Mouse (Mus musculus) lung, embryonic 16.5 days (tissue): ENCODE data around the gene Phf12. TPM values are rescaled to one million over a fixed set of nuclear protein-coding genes. Genes with fewer than 3 reads are reported as not detected.
A peak's percentile ranks its signal among the peaks of the same experiment; 100 is the strongest.

Experiments
- ATAC-seq: fragments of 200-750 bp; cut with Nextera tagmentation; 2 replicates; pipeline ENCODE4 v1.8.0; 2017; ENCODE audit warnings: low read depth, mild to moderate bottlenecking, moderate library complexity
- H3K27ac ChIP-seq: fragments of 300-500 bp; sonication (generic); 2 replicates; pipeline ENCODE4 v1.5.1; 2014; ENCODE audit warnings: mild to moderate bottlenecking, control low read depth, low read length
- H3K27me3 ChIP-seq: fragments of 300-500 bp; sonication (generic); 2 replicates; pipeline ENCODE4 v1.6.1; 2014; ENCODE audit warnings: low read depth, low read length, mixed read lengths; ENCODE audit not compliant: control insufficient read depth, insufficient read depth
- H3K36me3 ChIP-seq: fragments of 300-500 bp; sonication (generic); 2 replicates; pipeline ENCODE4 v1.6.1; 2014; ENCODE audit warnings: low read length; ENCODE audit not compliant: control insufficient read depth, insufficient read depth
- H3K4me1 ChIP-seq: fragments of 300-500 bp; sonication (generic); replicated peaks from 2 replicates; pipeline ENCODE4 v1.6.1; 2014; ENCODE audit warnings: low read length, mixed read lengths; ENCODE audit not compliant: control insufficient read depth, insufficient read depth
- H3K4me2 ChIP-seq: fragments of 300-500 bp; sonication (generic); 2 replicates; pipeline ENCODE4 v1.6.1; 2014; ENCODE audit warnings: low read depth, low read length, control low read depth
- H3K4me3 ChIP-seq: fragments of 300-500 bp; sonication (generic); 2 replicates; pipeline ENCODE4 v1.5.1; 2014; ENCODE audit warnings: mild to moderate bottlenecking, low read length, control low read depth
- H3K9ac ChIP-seq: fragments of 300-500 bp; sonication (generic); 2 replicates; pipeline ENCODE4 v1.6.1; 2014; ENCODE audit warnings: low read length, control low read depth
- H3K9me3 ChIP-seq: fragments of 300-500 bp; sonication (generic); 2 replicates; pipeline ENCODE4 v1.6.1; 2016; ENCODE audit warnings: low read length; ENCODE audit not compliant: control insufficient read depth
- WGBS: fragments of 180-500 bp; shearing (Covaris S2); extraction: QIAGEN DNeasy Blood & Tissue Kit; methylation state at CpG from one replicate; pipeline ENCODE4 v1.1.7; 2014; 5-methylcytosine and 5-hydroxymethylcytosine counted together
- polyA plus RNA-seq: library from polyadenylated mRNA; unstranded; fragments of >200 nt; fragmentation: Nextera tagmentation; extraction: Ambion mirVana; gene quantifications from 2 replicates; pipeline ENCODE4 v1.2.1, GENCODE M21; 2015

Phf12 gene
- polyA plus RNA-seq, 1 experiment from 2014 or later = 13.8 TPM

DNA sequence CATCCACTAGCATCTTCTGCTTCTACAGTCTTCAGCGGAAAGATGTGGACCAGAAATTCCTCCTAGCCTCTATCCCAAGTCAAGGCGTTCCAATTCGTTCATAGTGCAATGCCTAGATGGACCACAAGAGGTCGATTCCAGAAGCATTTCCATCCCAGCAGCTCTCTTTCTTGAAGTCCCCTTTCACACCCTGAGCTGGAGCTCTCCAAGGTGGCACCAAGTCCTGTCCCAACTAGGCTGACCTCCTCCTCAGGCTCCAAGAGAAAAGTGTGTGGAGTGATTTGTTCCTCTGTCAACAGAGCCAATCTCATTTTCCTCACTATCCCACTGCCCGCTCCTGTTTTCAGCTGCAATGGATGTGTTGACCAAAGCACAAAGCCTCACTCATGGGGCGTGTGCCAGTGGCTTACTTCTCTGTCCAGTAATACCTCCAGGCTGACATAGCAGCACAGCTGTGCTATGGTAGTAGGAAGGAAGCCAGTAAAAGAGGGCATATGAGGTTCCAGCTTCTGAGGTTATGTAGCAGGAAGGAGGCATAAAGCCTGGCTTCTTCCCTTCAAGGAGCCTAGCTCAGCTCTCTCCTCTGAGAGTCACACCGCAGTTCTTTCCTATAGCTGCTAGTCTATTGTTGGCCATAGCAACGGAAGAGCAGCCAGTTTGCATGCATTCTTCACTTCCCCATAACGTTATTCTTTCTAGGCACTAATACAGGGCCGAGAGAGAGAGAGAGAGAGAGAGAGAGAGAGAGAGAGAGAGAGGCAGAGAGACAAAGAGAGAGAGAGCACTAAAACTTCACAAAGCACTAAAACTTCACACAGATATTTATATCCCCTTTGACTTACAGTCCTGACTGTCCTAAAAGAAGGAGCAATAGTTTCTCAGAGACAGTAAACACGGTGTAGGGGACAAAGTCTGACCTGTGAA lies 2.0 kb upstream of the Phf12 start:
- Histone ChIP-seq H3K27ac (no peak overlapping the region), H3K36me3 (no peaks in the 10 kb centered on the region), H3K4me2 (no peak overlapping the region), H3K4me3 (no peak overlapping the region), H3K4me1 (peaks cover 5% of the 10 kb centered on the region), H3K9me3 (no peaks in the 10 kb centered on the region), H3K27me3 (peaks cover 10% of the 10 kb centered on the region), H3K9ac (no peak overlapping the region)
- no peak for ATAC-seq
- WGBS = 32% methylated on average over 11 of the region's 11 CpGs

GRCm38 (mm10) chr11:77981609-77982440 lies 729 bp upstream of the Phf12 start:
- Histone ChIP-seq H3K9me3 (no peaks in the 10 kb centered on the region), H3K4me3 (peak overlapping the region; percentile 88), H3K4me2 (peak overlapping the region; percentile 67), H3K36me3 (0 out of 2 replicates have a peak, but pooled peaks cover 2% of the 10 kb centered on the region), H3K27me3 (peaks cover 4% of the 10 kb centered on the region), H3K9ac (peak overlapping the region; percentile 58), H3K27ac (peak overlapping the region; percentile 98), H3K4me1 (peaks cover 10% of the 10 kb centered on the region)
- peak; percentile 85 for ATAC-seq
- 0% methylated on average over 29 of the region's 29 CpGs for WGBS

DNA sequence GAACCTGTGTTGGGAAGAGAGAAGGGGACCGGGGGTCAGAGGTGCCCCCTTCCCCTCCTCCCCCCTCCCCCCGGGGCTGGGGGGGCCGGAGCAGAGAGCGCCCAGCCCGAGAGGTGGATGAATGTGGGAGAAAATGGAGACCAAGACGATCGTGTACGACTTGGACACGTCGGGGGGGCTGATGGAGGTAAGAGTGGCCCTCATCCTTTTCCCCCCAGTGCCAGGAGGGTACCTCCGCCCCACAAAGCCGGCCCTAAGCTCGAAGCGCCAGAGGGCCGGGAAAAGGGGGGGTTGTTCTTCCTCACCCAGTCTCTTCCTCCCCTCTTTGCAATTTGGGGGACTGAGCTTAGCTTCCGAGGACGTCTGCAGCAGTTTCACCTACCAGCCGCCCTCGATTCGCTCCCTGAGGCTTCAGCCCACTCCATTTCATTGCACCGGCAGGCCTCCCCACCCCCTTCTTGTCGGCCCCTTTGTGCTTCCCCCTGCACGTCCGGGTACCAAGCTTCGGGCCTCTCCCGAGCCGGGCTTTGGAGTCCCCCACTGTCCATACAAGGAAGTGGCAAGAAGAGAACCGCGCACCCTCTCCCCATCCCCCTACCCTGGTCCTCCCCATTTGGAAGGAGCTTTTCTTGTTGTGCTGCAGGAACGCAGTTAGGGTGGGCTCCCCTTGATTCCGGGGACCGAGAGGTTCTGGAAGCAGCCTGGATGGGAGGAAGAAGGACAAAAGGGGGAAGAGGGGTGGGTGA lies 810 bp downstream of the Phf12 start:
- under 1% methylated on average over 25 of the region's 32 CpGs for WGBS
- Histone ChIP-seq H3K36me3 (0 out of 2 replicates have a peak, but pooled peaks cover 6% of the 10 kb centered on the region), H3K9ac (peak overlapping the region; percentile 94), H3K9me3 (no peaks in the 10 kb centered on the region), H3K4me1 (peaks cover 10% of the 10 kb centered on the region), H3K4me2 (peak overlapping the region; percentile 81), H3K4me3 (peak overlapping the region; percentile 88), H3K27ac (peak overlapping the region; percentile 93), H3K27me3 (no peaks in the 10 kb centered on the region)
- ATAC-seq = no peak

DNA sequence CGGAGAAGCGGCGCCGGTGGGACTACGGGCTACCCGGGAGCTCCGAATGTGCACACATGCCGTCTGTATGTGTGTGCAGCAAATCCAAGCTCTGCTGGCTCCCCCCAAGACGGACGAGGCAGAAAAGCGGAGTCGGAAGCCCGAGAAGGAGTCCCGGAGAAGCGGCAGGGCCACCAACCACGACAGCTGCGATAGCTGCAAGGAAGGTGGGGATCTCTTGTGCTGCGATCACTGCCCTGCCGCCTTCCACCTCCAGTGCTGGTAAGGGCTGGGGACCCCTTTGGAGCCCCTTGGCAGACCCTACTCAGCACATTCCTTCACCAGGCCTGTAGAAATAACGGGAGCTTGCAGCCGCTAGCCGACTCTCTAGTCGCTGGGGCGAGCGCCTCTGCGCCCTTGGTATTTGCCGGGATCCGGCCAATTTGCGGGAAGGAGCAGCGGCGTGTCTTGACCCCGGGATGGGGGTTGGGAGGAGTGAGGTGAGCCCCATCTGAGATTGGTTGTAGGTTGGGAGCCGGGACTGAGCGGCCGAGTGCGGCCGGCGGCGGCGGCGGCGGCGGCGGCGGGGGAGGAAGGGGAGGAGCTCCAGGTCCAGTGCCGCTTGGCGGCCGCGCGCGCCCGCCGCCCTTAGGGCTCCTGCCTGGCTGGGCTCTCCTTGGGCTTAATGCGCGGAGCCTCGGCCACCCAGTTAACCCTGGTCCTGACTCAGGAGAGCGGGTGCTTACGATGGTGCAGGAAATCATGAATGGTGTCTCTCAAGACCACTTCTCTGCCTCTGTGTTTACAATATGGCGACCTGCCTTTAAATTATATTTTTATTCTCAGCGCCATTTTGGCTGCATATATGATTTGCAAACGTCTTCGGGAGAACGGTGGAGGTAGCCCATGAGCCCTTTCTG lies 1.6 kb downstream of the Phf12 start:
- H3K4me1 ChIP-seq = peaks cover 10% of the 10 kb centered on the region
- H3K27me3 ChIP-seq = no peaks in the 10 kb centered on the region
- H3K4me3 ChIP-seq = peak overlapping the region; percentile 88
- H3K9ac ChIP-seq = peak overlapping the region; percentile 94
- H3K27ac ChIP-seq = peak overlapping the region; percentile 93
- H3K36me3 ChIP-seq = peaks cover 10% of the 10 kb centered on the region; the same call in 1 of the 2 replicates
- H3K4me2 ChIP-seq = peak overlapping the region; percentile 81
- WGBS = 0% methylated on average over 56 of the region's 63 CpGs
- peak; percentile 8; the same call in 1 of the 2 replicates for ATAC-seq
- H3K9me3 ChIP-seq = no peaks in the 10 kb centered on the region

DNA sequence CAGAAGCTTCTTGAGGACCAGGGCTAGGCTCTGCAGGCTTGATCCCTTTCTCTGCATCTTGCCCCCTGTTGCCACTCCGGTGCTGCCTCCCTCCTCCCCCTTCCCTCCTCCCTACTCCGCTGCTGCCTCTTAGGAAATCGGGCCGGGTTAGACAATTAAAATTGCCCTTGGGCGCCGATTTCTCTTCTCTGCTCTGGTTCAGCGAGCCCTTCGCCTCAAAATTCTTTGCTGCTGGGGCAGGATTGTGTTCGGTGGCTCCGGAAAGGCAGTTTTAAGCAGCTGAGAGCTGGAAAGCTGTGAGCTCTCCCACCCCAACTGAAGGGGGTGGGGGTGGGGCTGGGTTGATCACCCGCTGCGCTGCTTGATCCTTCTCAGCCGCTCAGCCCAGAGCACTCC lies 2.3 kb downstream of the Phf12 start:
- peak overlapping the region; percentile 88 for H3K4me3 ChIP-seq
- H3K9ac ChIP-seq = peak overlapping the region; percentile 94
- peaks cover 10% of the 10 kb centered on the region; the same call in 1 of the 2 replicates for H3K36me3 ChIP-seq
- H3K27ac ChIP-seq = peak overlapping the region; percentile 93
- no peaks in the 10 kb centered on the region for H3K27me3 ChIP-seq
- no peaks in the 10 kb centered on the region for H3K9me3 ChIP-seq
- peak overlapping the region; percentile 81 for H3K4me2 ChIP-seq
- 0% methylated on average over 13 of the region's 13 CpGs for WGBS
- H3K4me1 ChIP-seq = peaks cover 10% of the 10 kb centered on the region
- ATAC-seq = no peak

DNA sequence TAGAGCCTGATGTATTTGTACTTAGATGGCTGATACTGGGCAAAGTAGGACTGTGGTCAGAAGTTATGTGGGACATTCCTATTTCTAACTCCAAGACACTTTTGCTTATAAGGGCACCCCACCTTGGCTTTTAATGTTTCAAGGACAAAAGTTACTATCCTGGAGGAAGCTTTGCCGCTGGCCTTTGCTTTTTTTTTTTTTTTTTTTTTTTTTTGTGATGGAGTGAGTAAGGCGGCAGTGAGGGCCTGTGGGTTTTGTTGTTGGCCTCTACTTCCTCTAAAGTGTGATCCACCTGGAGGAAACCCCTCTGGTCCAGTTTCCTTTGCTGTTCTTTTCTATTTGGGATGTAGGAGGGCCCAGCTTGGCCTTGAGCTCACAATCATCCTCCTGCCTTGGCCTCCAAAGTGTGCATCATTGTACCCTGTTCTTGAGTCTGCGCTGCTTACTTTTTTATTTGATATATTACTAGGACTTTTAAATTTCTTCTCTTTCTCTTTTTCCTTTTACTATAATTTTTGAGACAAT lies 3.0 kb downstream of the Phf12 start:
- no peaks in the 10 kb centered on the region for H3K27me3 ChIP-seq
- peak overlapping the region; percentile 81 for H3K4me2 ChIP-seq
- ATAC-seq = no peak
- H3K4me3 ChIP-seq = peak overlapping the region; percentile 88
- H3K36me3 ChIP-seq = peaks cover 10% of the 10 kb centered on the region; the same call in 1 of the 2 replicates
- H3K9ac ChIP-seq = peak overlapping the region; percentile 94
- peaks cover 10% of the 10 kb centered on the region for H3K4me1 ChIP-seq
- no peak overlapping the region; the same call in 1 of the 2 replicates for H3K27ac ChIP-seq
- no peaks in the 10 kb centered on the region for H3K9me3 ChIP-seq
- 75% methylated on average over 3 of the region's 3 CpGs for WGBS

DNA sequence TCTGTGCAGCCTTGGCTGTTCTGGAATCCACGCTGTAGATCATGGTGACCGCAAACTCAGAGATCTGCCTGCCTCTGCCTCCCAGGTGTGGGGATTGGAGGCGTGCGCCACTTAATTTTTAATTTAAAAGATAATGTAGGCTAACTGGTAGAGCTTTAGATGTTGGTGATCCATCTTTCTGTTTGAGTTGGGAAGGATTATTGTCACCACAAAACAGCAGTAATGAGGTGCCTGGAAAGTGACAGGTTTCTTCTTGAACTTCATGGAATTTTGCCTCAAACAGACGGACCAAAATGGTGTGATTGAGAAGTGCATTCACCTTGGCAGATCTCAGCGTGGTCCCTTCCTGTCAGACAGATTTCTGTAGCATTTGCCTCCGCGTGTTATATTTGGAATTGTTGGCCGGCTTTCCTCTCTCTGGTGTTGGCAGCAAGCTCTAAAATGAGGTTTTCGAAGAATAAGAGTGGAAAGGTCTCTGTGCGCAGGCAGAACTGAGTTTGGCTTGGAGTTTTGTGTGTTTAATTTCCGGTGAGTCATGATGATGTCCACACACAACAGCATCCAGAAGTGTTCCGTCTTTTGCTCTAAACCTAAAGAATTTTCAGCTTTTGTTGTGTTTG lies 6.6 kb downstream of the Phf12 start:
- 75% methylated on average over 13 of the region's 13 CpGs for WGBS
- H3K9me3 ChIP-seq = no peaks in the 10 kb centered on the region
- no peak overlapping the region for H3K4me3 ChIP-seq
- no peaks in the 10 kb centered on the region for H3K27me3 ChIP-seq
- no peak overlapping the region for H3K27ac ChIP-seq
- peaks cover 12% of the 10 kb centered on the region; the same call in 1 of the 2 replicates for H3K36me3 ChIP-seq
- H3K9ac ChIP-seq = no peak overlapping the region
- no peak overlapping the region for H3K4me2 ChIP-seq
- peaks cover 10% of the 10 kb centered on the region for H3K4me1 ChIP-seq
- no peak for ATAC-seq
